Mouse (Mus musculus): Measurements from ENCODE around the gene Cdca5.

The Cdca5 gene

GRCm38 (mm10) chr19:6141394-6141749, 56.6 kb downstream of the Cdca5 start, which contains the start of gene Arl2:
TSS of gene Arl2 (minus strand) at chr19:6141548.
- peak; percentile 85 for DNase-seq (ENCODE audit: low spot score)

Data from left cerebral cortex, adult 11 months (tissue).